In genomic region chr5:21329672-21330665, GRCm38 (mm10) we compare ENCODE assay signal across 10 mouse cellular contexts. TPM values are rescaled to one million over a fixed set of nuclear protein-coding genes. Genes with fewer than 3 reads are reported as not detected.
A peak's percentile ranks its signal among the peaks of the same experiment; 100 is the strongest.
DNase-seq lines count a peak whose midpoint lies in the region; ATAC-seq and TF ChIP-seq lines count a peak whose summit lies in the region.
"Had no signal": no experiment of that assay in that cellular context is flagged by ENCODE, and none has a peak within 500 bp of the region (broad histone marks: within the 10 kb centered on the region; RNA-seq: fewer than 3 reads in every experiment).

No protein-coding gene starts in this region.

- DNase-seq in gastrocnemius, adult 18-20 months (ENCODE audit: low spot score): peak; percentile 31
- no peak for DNase-seq in gastrocnemius, postnatal 14 days
- peak; percentile 42 for DNase-seq in heart, adult 8-10 months (ENCODE audit: low spot score)
- DNase-seq in spleen, postnatal 4 days (ENCODE audit: low spot score in 2 of 2): no peak
- DNase-seq in urinary bladder, postnatal 4 days (ENCODE audit: low spot score in 2 of 2): no peak
- no peak for DNase-seq in right cerebral cortex, postnatal 14 days
- DNase-seq: lung, postnatal 10 days had no signal

- ATAC-seq in midbrain, embryonic 13.5 days: 0 out of 2 replicates have a peak, but pooled peaks have one; percentile 37

- H3K9me3 ChIP-seq in ES-Bruce4 (replicated peaks; ENCODE audit: control insufficient read depth, insufficient read depth, low read length, poor library complexity, severe bottlenecking): peaks cover 9% of the 10 kb centered on the region
- no peaks in the 10 kb centered on the region for H3K9me3 ChIP-seq in midbrain, embryonic 13.5 days
- H3K9me3 ChIP-seq: limb, embryonic 13.5 days had no signal

- H3K27ac ChIP-seq in ES-Bruce4 (ENCODE audit: insufficient read depth, low read length): no peak overlapping the region
- no peak overlapping the region for H3K27ac ChIP-seq in midbrain, embryonic 13.5 days
- H3K27ac ChIP-seq: limb, embryonic 13.5 days had no signal

- WGBS in midbrain, embryonic 13.5 days: 33% methylated on average over 11 of the region's 11 CpGs

- TF ChIP-seq CTCF in ES-Bruce4 (IDR thresholded peaks at IDR 0.05; ENCODE audit: low read depth, low read length): no peak

- H3K27me3 ChIP-seq in ES-Bruce4 (ENCODE audit: control insufficient read depth, insufficient read depth, low read length, poor library complexity, severe bottlenecking): no peaks in the 10 kb centered on the region
- H3K27me3 ChIP-seq in midbrain, embryonic 13.5 days: 0 out of 2 replicates have a peak, but pooled peaks cover 4% of the 10 kb centered on the region
- H3K27me3 ChIP-seq: limb, embryonic 13.5 days had no signal

- no peak for TF ChIP-seq EP300 in ES-Bruce4 (IDR thresholded peaks at IDR 0.05; ENCODE audit: insufficient read depth, low read depth, low read length)

- H3K4me1 ChIP-seq in ES-Bruce4 (ENCODE audit: control insufficient read depth, insufficient read depth, low read length): no peaks in the 10 kb centered on the region
- peaks cover 9% of the 10 kb centered on the region for H3K4me1 ChIP-seq in midbrain, embryonic 13.5 days (replicated peaks)

- no peak overlapping the region for H3K9ac ChIP-seq in ES-Bruce4 (ENCODE audit: low read depth, poor library complexity, severe bottlenecking)
- peak overlapping the region; percentile 5; the same call in 1 of the 2 replicates for H3K9ac ChIP-seq in midbrain, embryonic 13.5 days (replicated peaks)
- H3K9ac ChIP-seq: limb, embryonic 13.5 days had no signal

- no peaks in the 10 kb centered on the region for H3K36me3 ChIP-seq in ES-Bruce4 (ENCODE audit: control insufficient read depth, insufficient read depth, low read length, poor library complexity, severe bottlenecking)
- no peaks in the 10 kb centered on the region for H3K36me3 ChIP-seq in midbrain, embryonic 13.5 days
- H3K36me3 ChIP-seq: limb, embryonic 13.5 days had no signal

- no peak for TF ChIP-seq POLR2A in ES-Bruce4 (IDR thresholded peaks at IDR 0.05; ENCODE audit: insufficient read depth, low read length)

- intact Hi-C loops in gastrocnemius, postnatal 14 days (cut with DNase I; ENCODE audit: low total_unique reads): loop anchor here (5.0 kb wide), 1 partner anchor 92 kb away; the partner anchor contains the start of genes Ccdc146 and Fam185a

- peak overlapping the region; percentile 50 for H3K4me3 ChIP-seq in ES-Bruce4 (ENCODE audit: low read depth, low read length)
- no peak overlapping the region for H3K4me3 ChIP-seq in midbrain, embryonic 13.5 days (replicated peaks)
- H3K4me3 ChIP-seq: limb, embryonic 13.5 days had no signal

- no peak overlapping the region for H3K4me2 ChIP-seq in midbrain, embryonic 13.5 days (replicated peaks)
- H3K4me2 ChIP-seq: limb, embryonic 13.5 days had no signal

RNA-seq across cellular contexts. Expression of gene Fgl2, which starts 42.5 kb away (rescaled TPM):
- 1 to 10 TPM; 4.0 to 4.8 TPM for total RNA-seq in gastrocnemius, adult 18-20 months (2021)
- total RNA-seq in gastrocnemius, postnatal 14 days (2021): 1 to 10 TPM; 5.7 to 6.1 TPM
- 0.15 and 0.23 TPM in 2 replicates for polyA plus RNA-seq in ES-Bruce4 (2011; ENCODE audit: insufficient read depth, insufficient read length, low read depth, missing spikeins)
- 10 to 100 TPM; 12.4 to 23.7 (median 18.0) TPM for total RNA-seq in heart, adult 8-10 months (2022)
- polyA plus RNA-seq in midbrain, embryonic 13.5 days (2015; fragmentation: Nextera tagmentation; extraction: Ambion mirVana): 1.2 and 2.3 TPM in 2 replicates

Comparison
In these comparisons a context has a peak if more than half of its experiments do, and no peak if none do; other contexts are left out.
1. DNase-seq: peak in gastrocnemius, adult 18-20 months (single experiment) and heart, adult 8-10 months (single experiment); none in gastrocnemius, postnatal 14 days (single experiment), spleen, postnatal 4 days (0 of 2), urinary bladder, postnatal 4 days (0 of 2) and right cerebral cortex, postnatal 14 days (single experiment).